Mouse (Mus musculus) layer of hippocampus, postnatal 14 days (tissue): ENCODE measurements around the gene Krtap9-5. TPM values are rescaled to one million over a fixed set of nuclear protein-coding genes. Genes with fewer than 3 reads are reported as not detected.

Experiments used
- total RNA-seq, 2 experiments: library from RNA; stranded (reverse); gene quantifications; 2 replicates each; pipeline ENCODE4 v1.2.3; 2021

Gene Krtap9-5
- total RNA-seq, 2 experiments from 2014 or later = not detected

Other genes with a start within 250 kb of the Krtap9-5 start
- gene Gm14180, start 214.2 kb upstream of the Krtap9-5 start, total RNA-seq = not detected
- gene Gm11595, start 175.6 kb upstream of the Krtap9-5 start, total RNA-seq = not detected
- not detected for gene Krtap4-8, start 167.8 kb upstream of the Krtap9-5 start, total RNA-seq
- gene Krtap4-9, start 163.3 kb upstream of the Krtap9-5 start, total RNA-seq = not detected
- not detected for gene Gm11596, start 155.0 kb upstream of the Krtap9-5 start, total RNA-seq
- not detected for gene Gm11569, start 149.5 kb upstream of the Krtap9-5 start, total RNA-seq
- gene Gm11554, start 144.0 kb upstream of the Krtap9-5 start, total RNA-seq = not detected
- gene Krtap4-13, start 138.6 kb upstream of the Krtap9-5 start, total RNA-seq = not detected
- not detected for gene Gm11564, start 132.8 kb upstream of the Krtap9-5 start, total RNA-seq
- gene 2300003K06Rik, start 110.4 kb upstream of the Krtap9-5 start, total RNA-seq = not detected
- gene Krtap4-16, start 96.9 kb upstream of the Krtap9-5 start, total RNA-seq = not detected
- gene Gm11568, start 90.6 kb upstream of the Krtap9-5 start, total RNA-seq = not detected
- gene Gm11559, start 84.0 kb upstream of the Krtap9-5 start, total RNA-seq = not detected
- not detected for gene Krtap9-1, start 75.1 kb upstream of the Krtap9-5 start, total RNA-seq
- not detected for gene Gm11567, start 69.3 kb upstream of the Krtap9-5 start, total RNA-seq
- not detected for gene Krtap31-1, start 40.6 kb upstream of the Krtap9-5 start, total RNA-seq
- not detected for gene Gm11565, start 33.7 kb upstream of the Krtap9-5 start, total RNA-seq
- gene Krtap31-2, start 12.2 kb upstream of the Krtap9-5 start, total RNA-seq = not detected
- not detected for gene Krtap29-1, start 30.6 kb downstream of the Krtap9-5 start, total RNA-seq
- gene Krtap16-1, start 38.1 kb downstream of the Krtap9-5 start, total RNA-seq = not detected
- not detected for gene Krtap17-1, start 45.5 kb downstream of the Krtap9-5 start, total RNA-seq
- not detected for gene Krt33a, start 67.7 kb downstream of the Krtap9-5 start, total RNA-seq
- gene Krt33b, start 81.4 kb downstream of the Krtap9-5 start, total RNA-seq = not detected
- not detected for gene Krt34, start 93.1 kb downstream of the Krtap9-5 start, total RNA-seq
- not detected for gene Krt31, start 102.1 kb downstream of the Krtap9-5 start, total RNA-seq
- gene Krt32, start 139.8 kb downstream of the Krtap9-5 start, total RNA-seq = not detected
- not detected for gene Krt35, start 147.8 kb downstream of the Krtap9-5 start, total RNA-seq
- gene Krt36, start 157.2 kb downstream of the Krtap9-5 start, total RNA-seq = not detected
- not detected for gene Krt13, start 173.1 kb downstream of the Krtap9-5 start, total RNA-seq
- gene Krt15, start 187.5 kb downstream of the Krtap9-5 start, total RNA-seq = 1 to 10 TPM in 1 of 2 experiments, under 1 TPM in 1; 0.55 to 1.2 TPM
- gene Krt19, start 200.2 kb downstream of the Krtap9-5 start, total RNA-seq = under 1 TPM; 0.48 to 0.81 TPM
- gene Krt9, start 244.8 kb downstream of the Krtap9-5 start, total RNA-seq = 1 to 10 TPM; 1.8 to 2.1 TPM